Mouse (Mus musculus) leukemia stem cell, adult 10-12 weeks (primary cell): ENCODE measurements around the gene Adora3. TPM values are rescaled to one million over a fixed set of nuclear protein-coding genes. Genes with fewer than 3 reads are reported as not detected.

Source experiments
- polyA plus RNA-seq: library from polyadenylated mRNA; stranded (reverse); fragments of >175 nt; gene quantifications from 2 replicates; pipeline ENCODE4 v1.2.3, GENCODE M21; 2012; ENCODE audit warnings: low replicate concordance

Adora3 gene
- not detected in 2 replicates for polyA plus RNA-seq

DNA sequence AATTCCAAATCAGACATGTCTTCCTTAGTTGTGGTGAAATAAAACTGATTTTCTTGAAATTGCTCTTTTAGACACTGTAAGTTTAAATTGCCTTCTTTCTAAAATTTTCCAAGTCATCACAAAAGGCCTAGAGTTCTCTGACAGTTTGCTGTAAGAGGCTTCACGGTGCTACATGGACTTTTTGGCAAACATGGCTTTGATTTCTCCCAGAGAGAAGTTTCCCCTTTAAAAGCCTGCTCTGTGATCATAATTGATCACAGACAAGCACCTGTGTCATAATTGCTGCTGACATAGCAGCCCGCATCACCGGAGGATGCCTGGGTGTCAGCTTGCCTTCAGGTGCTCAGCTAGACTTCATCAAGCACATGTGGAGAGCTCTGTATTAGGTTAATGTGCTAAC lies at the start of gene Adora3, which contains the start of gene Tmigd3:
Gene Adora3, plus strand, starts transcription at position 301 of the 400 bp plus-strand sequence.
Gene Tmigd3, plus strand, starts transcription at position 346 of the 400 bp plus-strand sequence.

GRCm38 (mm10) chr3:105932240-105933071 lies 61.8 kb downstream of the Adora3 start, which contains the start of gene I830077J02Rik:
TSS of gene I830077J02Rik (minus strand) at chr3:105932664.

Other genes with a start within 250 kb of the Adora3 start
- 8.4 and 11.1 TPM in 2 replicates for gene Ddx20, start 183.3 kb upstream of the Adora3 start, polyA plus RNA-seq
- gene Inka2, start 166.3 kb upstream of the Adora3 start, polyA plus RNA-seq, result 7.4 and 7.5 TPM in 2 replicates
- 5.4 and 6.1 TPM in 2 replicates for gene Rap1a, start 69.5 kb upstream of the Adora3 start, polyA plus RNA-seq
- gene Tmigd3, start within 50 bp of the Adora3 start, polyA plus RNA-seq, result not detected in 2 replicates
- 0.24 and 0.90 TPM in 2 replicates for gene I830077J02Rik, start 61.8 kb downstream of the Adora3 start, polyA plus RNA-seq
- gene Wdr77, start 88.5 kb downstream of the Adora3 start, polyA plus RNA-seq, result 47.4 and 101 TPM in 2 replicates
- 101 and 270 TPM in 2 replicates for gene Atp5f1, start 89.2 kb downstream of the Adora3 start, polyA plus RNA-seq
- 0.65 and 0.98 TPM in 2 replicates for gene Ovgp1, start 102.9 kb downstream of the Adora3 start, polyA plus RNA-seq
- gene Pifo, start 143.8 kb downstream of the Adora3 start, polyA plus RNA-seq, result not detected in 2 replicates
- gene Chil5, start 162.0 kb downstream of the Adora3 start, polyA plus RNA-seq, result not detected in 2 replicates
- not detected in 2 replicates for gene Chia1, start 242.4 kb downstream of the Adora3 start, polyA plus RNA-seq